Mouse (Mus musculus) forebrain, postnatal 0 days (tissue): ENCODE measurements around the gene Tysnd1. TPM values are rescaled to one million over a fixed set of nuclear protein-coding genes. Genes with fewer than 3 reads are reported as not detected.

Source experiments
- ATAC-seq: fragments of 200-750 bp; cut with Nextera tagmentation; 2 replicates; pipeline ENCODE4 v1.8.0; 2017; ENCODE audit warnings: mild to moderate bottlenecking, moderate library complexity
- DNase-seq: peaks from one replicate; pipeline ENCODE4 v3.0.0-alpha.2; 2015
- H3K27ac ChIP-seq: fragments of 300-500 bp; sonication (generic); 2 replicates; pipeline ENCODE4 v1.5.1; 2014; ENCODE audit warnings: low read depth, mild to moderate bottlenecking, antibody characterized with exemption, low read length, moderate library complexity, mixed read lengths
- H3K27me3 ChIP-seq: fragments of 300-500 bp; sonication (generic); 2 replicates; pipeline ENCODE4 v1.6.1; 2014; ENCODE audit warnings: mild to moderate bottlenecking, low read length, mixed read lengths; ENCODE audit not compliant: insufficient read depth
- H3K36me3 ChIP-seq: fragments of 300-500 bp; sonication (generic); 2 replicates; pipeline ENCODE4 v1.6.1; 2014; ENCODE audit warnings: mild to moderate bottlenecking, moderate library complexity; ENCODE audit not compliant: insufficient read depth
- H3K4me1 ChIP-seq: fragments of 300-500 bp; sonication (generic); 2 replicates; pipeline ENCODE4 v1.6.1; 2014; ENCODE audit warnings: antibody characterized with exemption; ENCODE audit not compliant: insufficient read depth
- H3K4me2 ChIP-seq: fragments of 300-500 bp; sonication (generic); 2 replicates; pipeline ENCODE4 v1.6.1; 2014; ENCODE audit warnings: low read depth, mild to moderate bottlenecking, moderate library complexity
- H3K4me3 ChIP-seq: fragments of 300-500 bp; sonication (generic); 2 replicates; pipeline ENCODE4 v1.5.1; 2014; ENCODE audit warnings: low read depth, low read length, mixed read lengths
- H3K9ac ChIP-seq: fragments of 300-500 bp; sonication (generic); 2 replicates; pipeline ENCODE4 v1.6.1; 2014; ENCODE audit warnings: mild to moderate bottlenecking
- H3K9me3 ChIP-seq: fragments of 300-500 bp; sonication (generic); 2 replicates; pipeline ENCODE4 v1.6.1; 2016; ENCODE audit warnings: low read length
- CTCF ChIP-seq: sonication (generic); IDR thresholded peaks from 2 replicates; pipeline ENCODE4 v1.5.1; 2016; ENCODE audit warnings: antibody characterized with exemption, control low read depth, low read depth
- WGBS: fragments of 180-500 bp; shearing (Covaris S2); extraction: QIAGEN DNeasy Blood & Tissue Kit; methylation state at CpG from one replicate; pipeline ENCODE4 v1.1.7; 2014; 5-methylcytosine and 5-hydroxymethylcytosine counted together
- polyA plus RNA-seq: library from polyadenylated mRNA; unstranded; fragments of >200 nt; fragmentation: Nextera tagmentation; extraction: Ambion mirVana; gene quantifications from 2 replicates; pipeline ENCODE4 v1.2.1, GENCODE M21; 2015
- total RNA-seq: library from RNA; depleted of rRNA; stranded (reverse); fragments of >200 nt; gene quantifications from 2 replicates; pipeline ENCODE4 v1.2.3, GENCODE M21; 2014; rRNA removed

Tysnd1 gene
- total and polyA plus RNA-seq, 2 experiments from 2014 or later = 34.4 to 56.8 TPM

DNA sequence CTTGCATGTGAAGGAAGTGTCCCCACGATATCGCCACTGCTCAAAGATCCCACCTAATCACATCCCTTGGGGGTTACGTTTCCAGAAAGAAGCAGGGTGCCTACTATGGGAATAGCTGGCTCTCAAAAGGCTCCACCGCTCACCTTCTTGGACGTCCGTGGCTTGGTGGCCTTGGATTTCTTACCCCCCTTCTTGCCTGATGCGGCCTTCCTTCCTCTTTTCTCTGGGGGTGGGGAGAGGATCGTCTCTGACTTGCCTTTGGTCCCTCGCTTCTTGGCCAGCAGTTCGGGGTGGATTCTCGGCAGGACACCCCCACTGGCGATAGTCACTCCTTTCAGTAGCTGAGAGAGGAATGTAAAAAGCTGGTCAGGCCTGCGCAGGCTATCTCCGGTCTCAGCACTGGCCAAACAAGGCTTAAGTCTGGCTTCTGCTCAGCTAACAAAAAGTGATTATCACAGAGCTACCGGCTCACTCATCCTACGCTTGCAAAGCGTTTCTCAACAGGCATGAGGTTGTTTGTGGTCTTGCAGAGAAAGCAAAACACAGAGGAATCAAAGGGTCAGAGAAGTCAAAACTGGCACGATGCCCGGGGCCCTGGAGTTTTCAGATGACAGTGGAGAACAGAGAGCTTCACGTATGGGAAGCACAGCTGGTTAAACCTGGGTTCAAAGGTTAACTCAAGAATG lies 56.4 kb downstream of the Tysnd1 start:
- Histone ChIP-seq H3K4me2 (no peak overlapping the region), H3K4me3 (no peak overlapping the region), H3K27me3 (no peaks in the 10 kb centered on the region), H3K27ac (no peak overlapping the region), H3K36me3 (peaks cover 90% of the 10 kb centered on the region), H3K9me3 (no peaks in the 10 kb centered on the region), H3K9ac (no peak overlapping the region), H3K4me1 (no peaks in the 10 kb centered on the region)
- WGBS = 83% methylated on average over 20 of the region's 20 CpGs
- ATAC-seq = no peak
- no peak for DNase-seq
- TF ChIP-seq CTCF = no peak

Other genes starting within 250 kb of the Tysnd1 start
- gene Eif4ebp2, start 242.9 kb upstream of the Tysnd1 start, total RNA-seq = 14.6 and 18.6 TPM in 2 replicates
- 42.3 and 49.1 TPM in 2 replicates for gene Eif4ebp2, start 242.9 kb upstream of the Tysnd1 start, polyA plus RNA-seq
- 16.8 and 19.5 TPM in 2 replicates for gene Lrrc20, start 219.7 kb upstream of the Tysnd1 start, total RNA-seq
- 15.9 and 16.0 TPM in 2 replicates for gene Lrrc20, start 219.7 kb upstream of the Tysnd1 start, polyA plus RNA-seq
- 2.8 and 3.7 TPM in 2 replicates for gene Npffr1, start 100.0 kb upstream of the Tysnd1 start, total RNA-seq
- gene Npffr1, start 100.0 kb upstream of the Tysnd1 start, polyA plus RNA-seq = 1.3 and 2.2 TPM in 2 replicates
- 137 and 157 TPM in 2 replicates for gene Ppa1, start 47.0 kb upstream of the Tysnd1 start, total RNA-seq
- gene Ppa1, start 47.0 kb upstream of the Tysnd1 start, polyA plus RNA-seq = 201 and 219 TPM in 2 replicates
- gene Sar1a, start 15.2 kb upstream of the Tysnd1 start, total RNA-seq = 188 and 221 TPM in 2 replicates
- 208 and 213 TPM in 2 replicates for gene Sar1a, start 15.2 kb upstream of the Tysnd1 start, polyA plus RNA-seq
- 11.5 and 13.0 TPM in 2 replicates for gene Aifm2, start 19.7 kb downstream of the Tysnd1 start, total RNA-seq
- 8.4 and 11.7 TPM in 2 replicates for gene Aifm2, start 19.7 kb downstream of the Tysnd1 start, polyA plus RNA-seq
- 129 and 143 TPM in 2 replicates for gene H2afy2, start 88.6 kb downstream of the Tysnd1 start, total RNA-seq
- gene H2afy2, start 88.6 kb downstream of the Tysnd1 start, polyA plus RNA-seq = 175 and 191 TPM in 2 replicates